Mouse (Mus musculus): ENCODE results near the gene 4930595D18Rik.

GRCm38 (mm10) chr12:111182378-111182777 is 1.9 kb downstream of the 4930595D18Rik start:
- TF ChIP-seq CTCF (IDR thresholded peaks at IDR 0.05; ENCODE audit: insufficient read depth, low read length): no peak
- TF ChIP-seq POLR2A (IDR thresholded peaks at IDR 0.05; ENCODE audit: borderline replicate concordance, extremely low read depth, low read depth, low read length): no peak

Measured in lung, adult 2 months (tissue).